Mouse (Mus musculus) cerebellum, adult 18-20 months (tissue): Measurements from ENCODE around the gene Erlin1.
A peak's percentile ranks its signal among the peaks of the same experiment; 100 is the strongest.

Source experiments
- DNase-seq, 2 experiments: peaks; one replicate each; pipeline ENCODE4 v3.0.0; 2021

The Erlin1 gene

DNA sequence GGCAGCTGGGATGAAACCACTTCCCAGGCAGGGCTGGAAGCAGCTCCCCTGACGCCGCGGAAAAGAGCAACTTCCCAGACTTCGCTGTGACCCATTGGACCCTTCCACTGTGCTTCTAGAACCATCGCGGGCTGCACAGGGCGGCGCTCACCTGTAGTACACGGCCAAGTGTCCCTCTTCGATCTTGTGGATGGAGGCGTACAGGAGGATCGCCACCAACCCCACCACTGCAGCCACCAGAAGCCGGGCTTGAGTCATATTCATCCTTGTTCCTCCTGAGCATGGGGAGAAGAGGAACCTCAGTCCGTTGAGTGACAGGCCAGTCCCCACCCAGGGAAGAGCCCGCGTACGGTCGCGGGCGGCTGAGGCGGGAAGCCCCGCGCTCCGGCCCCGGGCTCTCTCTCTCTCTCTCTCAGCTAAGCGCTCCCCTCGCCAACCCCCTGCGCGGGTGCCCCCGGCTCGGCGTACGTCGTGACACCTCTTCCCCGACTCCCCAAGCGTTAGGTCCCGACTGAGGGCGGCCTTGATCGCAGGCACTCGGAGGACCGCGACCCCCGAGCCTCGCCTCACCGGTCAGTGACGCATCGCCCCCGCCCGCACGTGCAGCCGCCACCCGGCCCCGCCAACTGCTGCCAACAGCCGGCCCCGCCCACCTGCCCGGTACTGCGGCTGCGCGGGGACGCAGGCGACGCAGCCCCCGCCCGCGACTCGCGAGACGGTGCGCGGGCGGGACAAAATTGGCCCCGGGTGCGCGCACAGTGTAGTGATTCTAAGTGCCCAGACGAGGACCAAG, at the start of gene Erlin1:
Gene Erlin1, minus strand, starts transcription at position 665 of the 793 bp plus-strand sequence.
- DNase-seq = peak; percentile 90 to 97

DNA sequence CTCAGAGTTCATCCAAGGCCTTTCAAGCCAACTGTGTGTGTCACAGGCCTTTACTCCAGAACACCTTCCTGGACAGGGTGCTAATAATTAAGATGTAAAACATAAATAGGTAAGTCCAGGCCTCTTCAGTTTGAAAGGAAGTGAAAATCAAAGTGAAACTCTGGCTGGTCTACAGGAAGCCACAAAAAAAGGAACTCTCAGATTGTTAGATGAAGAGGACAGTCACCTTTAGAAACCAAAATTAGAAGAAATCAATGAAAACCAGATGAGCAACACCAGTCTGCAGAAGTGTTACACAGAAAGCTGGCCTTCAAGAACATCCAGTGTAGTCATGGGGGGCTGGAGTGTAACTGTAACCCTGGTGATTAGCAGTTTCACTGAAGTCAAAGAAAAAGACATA, 48.2 kb upstream of the Erlin1 start:
- no peak for DNase-seq

DNA sequence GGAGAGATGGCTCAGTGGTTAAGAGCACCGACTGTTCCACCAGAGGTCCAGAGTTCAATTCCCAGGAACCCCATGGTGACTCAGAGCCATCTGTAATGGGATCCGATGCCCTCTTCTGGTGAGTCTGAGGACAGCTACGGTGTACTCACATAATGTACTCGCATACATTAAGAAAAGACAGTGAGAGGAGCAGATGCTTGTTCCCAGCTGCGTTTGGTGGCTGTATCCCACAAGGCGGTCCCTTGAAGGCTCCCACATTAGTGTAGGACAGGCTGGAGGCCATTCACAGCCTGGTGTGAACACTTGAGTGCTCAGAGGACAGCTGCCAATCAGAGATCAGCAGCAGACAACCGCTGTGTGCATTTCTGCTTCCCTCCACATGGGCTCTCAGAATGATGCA, 42.1 kb upstream of the Erlin1 start:
- no peak for DNase-seq

DNA sequence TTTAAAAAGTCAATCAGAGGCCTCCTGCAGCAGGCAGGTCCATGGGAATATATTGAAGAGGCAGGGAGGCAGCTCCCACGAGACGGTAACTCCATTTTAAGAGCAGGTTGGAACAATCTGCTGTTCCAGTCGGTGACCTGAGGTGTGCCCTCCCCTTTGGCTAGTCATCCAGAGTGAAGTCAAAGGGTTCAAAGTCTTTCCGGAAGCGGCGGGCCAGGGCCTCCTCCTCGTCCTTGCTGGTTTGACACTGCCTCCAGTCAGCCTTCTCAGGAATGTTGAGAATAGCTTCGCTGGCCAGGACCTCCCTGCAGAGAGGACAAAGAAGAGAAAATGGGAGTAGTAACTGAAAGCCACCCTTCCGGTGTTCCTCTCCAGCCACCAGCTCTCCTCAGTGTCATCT, 40.8 kb upstream of the Erlin1 start:
- no peak for DNase-seq

DNA sequence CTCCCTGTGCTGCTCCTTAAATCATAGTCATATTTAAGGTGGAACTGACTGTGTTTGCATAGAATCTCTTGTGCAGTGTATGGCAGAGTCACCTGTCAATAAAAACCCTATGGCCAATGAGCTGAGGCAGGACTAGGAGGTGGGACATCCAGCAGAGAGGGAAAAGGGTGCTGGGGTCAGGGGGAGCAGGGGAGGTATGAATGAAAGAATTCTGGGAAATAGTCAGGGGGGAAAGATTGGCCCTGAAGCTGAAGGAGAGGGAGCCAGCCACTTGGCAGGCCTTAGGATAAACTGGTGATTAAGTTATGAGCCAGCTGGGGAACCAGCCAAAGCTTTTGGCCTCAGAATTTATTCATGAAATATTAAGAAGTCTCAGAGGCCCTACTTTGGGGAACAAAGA, 39.4 kb upstream of the Erlin1 start:
- peak in 1 of 2 experiments; percentile 9 for DNase-seq

DNA sequence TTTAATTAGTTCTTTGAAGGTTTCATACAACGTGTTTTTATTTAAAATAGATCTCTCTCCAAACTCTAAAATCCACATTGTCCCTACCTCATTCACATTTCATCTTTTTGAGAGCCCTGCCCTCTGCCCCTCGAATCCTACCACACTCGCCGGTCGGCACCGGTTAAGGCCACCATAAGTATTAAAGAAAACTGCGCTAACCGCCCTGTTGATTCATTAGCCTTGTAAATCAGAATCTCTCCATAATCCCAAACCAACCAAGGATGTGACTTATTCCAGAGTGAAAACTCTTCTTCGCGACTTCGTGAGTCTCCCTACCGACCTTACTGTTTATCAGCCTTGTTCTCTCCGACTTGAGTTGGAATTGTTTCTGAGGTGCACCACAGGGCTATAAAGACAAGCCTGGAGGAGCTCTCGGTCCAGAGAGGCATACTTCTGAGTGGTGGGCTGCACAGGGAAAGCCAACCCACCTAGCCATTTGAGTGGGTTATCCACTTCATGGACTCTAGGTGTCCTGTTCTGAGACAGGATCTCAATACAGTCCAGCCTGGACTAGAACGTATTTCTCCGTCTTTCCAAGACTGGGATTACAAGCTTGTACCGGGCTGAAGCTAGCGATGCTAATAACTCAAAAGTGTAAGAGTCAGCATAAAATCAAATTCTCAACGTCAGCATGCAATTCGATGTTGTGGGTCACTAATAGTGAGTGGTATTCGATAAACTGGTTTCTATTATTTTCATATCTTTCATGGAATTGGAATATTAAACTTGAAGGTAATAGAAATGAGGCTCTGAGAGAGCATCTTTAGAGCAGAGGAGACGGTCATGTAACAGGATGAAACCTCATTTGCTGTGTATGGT, 38.3 kb upstream of the Erlin1 start:
- DNase-seq = no peak

DNA sequence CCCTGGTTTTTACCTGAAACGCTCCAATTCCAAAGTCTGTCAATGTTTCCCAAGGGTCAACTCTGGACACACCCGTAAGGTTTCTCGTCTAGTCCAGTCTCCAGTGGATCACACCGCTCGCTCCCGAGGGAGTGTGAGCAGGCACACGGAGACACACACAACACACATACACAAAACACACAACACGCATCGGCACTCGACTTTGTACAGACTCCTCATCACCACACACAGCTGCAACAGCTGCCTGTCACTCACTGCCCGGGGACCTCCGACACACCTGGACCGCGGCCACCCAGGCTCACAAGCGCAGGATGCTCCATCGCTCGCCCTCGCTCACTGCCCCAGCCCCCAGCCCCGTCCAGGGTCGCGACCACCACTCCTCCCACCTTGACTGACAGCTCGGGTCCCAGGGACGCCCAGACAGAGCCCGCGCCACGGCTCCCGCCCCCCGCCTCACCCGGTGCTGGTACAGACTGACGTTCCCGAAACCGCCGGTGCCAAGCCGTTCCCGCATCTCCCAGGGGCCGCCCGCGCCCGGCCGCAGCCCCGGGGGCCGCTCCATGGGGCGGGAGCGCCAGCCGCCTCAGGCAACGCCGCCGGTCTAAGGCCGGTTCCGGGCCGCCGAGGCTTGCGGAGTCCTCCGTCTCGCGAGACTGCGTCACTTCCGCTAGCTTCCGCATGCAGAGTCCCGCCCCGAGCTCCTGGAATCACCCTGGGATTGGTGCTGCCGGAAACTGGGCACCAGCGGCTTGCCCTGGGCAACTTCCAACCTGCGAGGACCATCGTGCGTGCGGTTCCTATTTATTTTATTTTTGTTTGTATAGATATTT, 37.5 kb upstream of the Erlin1 start, which contains the start of gene Chuk:
Gene Chuk, minus strand, starts transcription at position 650 of the 830 bp plus-strand sequence.
- DNase-seq = peak; percentile 95 to 97

DNA sequence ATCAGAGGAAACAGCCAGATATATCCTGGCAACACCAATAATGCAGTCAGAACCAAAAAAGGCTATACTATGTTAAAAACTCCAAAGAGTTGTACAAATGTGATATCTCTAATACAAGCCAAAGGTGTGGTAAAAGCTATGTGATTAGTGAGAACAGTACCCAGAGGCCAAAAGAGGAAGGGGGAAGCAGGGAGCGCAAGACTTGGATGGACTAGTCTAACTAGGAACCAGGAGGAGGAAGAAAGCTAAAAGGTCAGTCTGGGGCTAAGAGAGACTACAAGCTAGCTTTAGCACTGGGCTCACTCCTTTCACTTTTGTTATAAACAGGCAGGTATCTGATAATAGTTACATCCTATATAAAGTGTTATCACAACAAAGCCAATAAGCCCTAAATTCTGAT, 34.8 kb upstream of the Erlin1 start:
- no peak for DNase-seq

DNA sequence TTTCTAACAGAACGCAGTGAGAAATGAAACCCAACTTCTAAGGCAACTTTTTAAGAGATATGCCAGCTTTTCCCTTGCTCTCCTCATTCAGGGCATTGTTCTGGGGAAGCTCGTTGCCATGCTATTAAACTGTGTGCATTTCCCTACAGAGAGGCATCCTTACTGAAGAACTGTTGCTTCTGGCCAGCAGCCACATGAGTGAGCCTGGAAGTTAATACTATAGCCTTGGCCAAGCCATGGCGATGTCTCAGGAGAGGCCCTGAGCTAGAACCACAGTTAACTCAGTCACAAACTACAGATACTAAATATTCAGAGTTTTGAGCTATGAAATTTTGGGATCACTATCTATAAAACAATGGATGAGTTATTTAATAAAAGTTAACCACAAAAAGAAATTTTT, 33.4 kb upstream of the Erlin1 start:
- no peak for DNase-seq

DNA sequence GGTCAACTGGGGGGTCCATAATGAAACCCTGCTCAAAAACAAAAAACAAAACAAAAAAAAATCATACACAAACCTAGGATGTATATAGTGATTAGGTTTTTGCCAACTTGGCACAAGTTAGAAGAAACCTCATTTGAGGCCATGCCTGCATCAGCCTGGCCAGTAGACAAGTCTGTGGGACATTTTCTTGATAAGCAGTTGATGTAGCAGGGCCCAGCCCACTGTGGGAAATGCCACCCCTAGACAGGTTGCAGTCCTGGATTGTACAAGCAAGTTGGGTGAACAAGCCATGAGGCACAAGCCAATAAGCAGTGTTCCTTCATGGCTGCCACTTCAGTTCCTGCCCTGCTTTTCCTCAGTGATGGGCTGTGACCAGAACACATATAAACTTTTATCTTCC, 31.3 kb upstream of the Erlin1 start:
- no peak for DNase-seq

DNA sequence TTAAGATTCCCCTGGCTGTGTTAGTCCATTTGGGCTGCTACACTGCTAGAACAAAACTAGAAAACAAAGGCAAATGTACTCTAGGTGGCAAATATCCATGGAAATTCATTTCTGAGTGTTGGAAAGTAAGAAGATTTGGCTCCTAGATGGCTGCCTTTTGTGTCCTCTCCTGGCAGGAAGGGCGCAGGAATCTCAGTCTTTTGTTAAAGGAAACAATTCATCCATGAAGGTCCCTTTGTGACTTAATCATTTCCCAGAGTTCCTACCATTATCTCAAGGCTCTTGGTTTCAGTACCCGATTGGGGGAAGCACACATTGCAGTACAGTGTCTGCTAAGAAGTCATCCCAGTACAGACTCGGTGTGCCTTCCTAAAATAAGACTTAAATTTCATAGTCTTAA, 16.7 kb upstream of the Erlin1 start:
- DNase-seq = no peak

DNA sequence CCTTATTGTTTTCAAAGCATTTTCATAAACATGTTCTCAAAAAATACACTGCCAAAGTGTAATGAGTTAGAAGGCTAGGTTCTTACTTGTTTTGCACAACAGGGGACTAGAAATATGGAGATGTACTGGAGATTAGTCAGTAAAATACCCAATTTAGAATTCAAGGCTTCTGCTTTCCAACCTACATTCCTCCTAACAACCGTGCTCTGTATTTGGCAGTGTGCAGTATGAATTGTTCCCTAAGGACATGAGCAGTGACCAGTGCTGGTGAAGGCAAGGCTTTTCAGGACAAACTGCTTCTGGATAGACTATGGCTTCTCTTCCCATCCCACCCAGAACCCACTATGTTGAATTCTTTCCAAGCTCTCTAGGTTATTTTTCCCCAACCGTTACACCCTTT, 11.3 kb upstream of the Erlin1 start:
- no peak for DNase-seq

DNA sequence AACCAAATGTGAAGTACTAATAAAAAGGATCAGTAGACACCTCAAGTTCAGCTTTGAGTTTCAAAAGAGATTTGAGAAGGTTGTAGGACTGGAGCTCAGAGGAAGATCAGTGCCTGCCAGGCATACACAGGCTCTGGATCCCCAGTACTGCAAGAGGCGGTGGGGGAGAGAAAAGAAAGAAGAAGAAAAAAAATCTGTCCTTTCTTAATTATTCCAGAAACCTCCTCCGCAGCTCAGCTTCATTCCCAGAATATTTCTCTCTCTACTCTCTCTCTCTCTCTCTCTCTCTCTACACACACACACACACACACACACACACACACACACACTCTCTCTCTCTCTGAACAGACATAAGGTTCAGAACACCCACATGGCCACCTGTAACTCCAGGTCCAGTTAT, 10.4 kb upstream of the Erlin1 start:
- DNase-seq = no peak

DNA sequence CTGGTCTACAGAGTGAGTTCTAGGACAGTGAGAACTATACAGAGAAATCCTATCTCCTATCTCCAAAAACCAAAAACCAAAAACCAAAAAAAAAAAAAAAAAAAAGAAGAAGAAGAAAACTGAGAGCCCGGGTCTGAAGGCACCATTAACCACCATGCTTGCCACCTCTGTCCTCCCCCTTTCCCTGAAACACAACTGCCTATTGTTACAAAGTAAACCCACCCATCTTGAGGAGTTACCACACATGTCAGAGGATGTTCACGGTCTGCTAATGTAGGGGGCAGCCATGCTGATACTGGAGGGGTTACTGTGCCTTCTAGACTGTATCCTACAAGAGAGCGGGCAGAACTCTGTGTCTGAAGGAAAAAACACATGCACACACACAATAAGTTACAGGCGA, 7.4 kb upstream of the Erlin1 start:
- DNase-seq = no peak

DNA sequence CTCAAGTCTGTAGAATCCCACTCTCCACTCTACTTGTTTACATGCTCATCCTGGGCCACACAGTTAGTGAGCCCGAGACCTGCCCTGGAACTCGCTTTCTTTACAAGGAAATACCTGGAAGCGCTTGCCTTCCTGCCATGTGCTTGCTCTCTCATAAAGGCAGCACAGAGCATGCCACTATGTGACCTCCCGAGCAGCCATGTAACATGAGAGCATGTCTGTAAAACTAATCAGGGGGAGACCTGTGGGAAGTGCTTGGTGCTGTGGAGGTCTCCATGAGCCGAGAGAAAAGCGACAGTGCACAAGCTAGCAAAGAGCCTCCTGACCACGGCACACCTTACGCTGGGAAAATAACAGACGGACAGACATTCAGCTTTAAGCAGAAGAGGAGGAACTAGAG, 6.9 kb upstream of the Erlin1 start:
- DNase-seq = no peak

DNA sequence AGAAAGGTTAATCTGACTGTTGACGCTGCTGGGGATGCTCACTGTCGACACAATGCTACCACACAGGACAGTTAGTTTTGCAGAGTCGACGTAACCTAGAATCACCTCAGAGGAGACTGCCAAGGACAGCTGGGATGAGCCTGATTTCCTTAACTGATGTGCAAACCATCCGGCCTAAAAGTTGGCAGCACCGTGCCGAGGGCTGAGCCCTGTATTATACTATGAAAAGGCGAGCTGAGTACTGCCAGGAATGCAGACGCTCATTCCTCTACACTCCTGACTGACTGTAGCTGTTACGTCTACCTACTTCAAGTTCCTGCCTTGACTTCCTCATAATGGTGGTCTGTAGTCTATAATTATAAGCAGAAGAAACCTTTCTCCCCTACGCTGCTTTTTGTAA, 5.4 kb upstream of the Erlin1 start:
- DNase-seq = no peak

DNA sequence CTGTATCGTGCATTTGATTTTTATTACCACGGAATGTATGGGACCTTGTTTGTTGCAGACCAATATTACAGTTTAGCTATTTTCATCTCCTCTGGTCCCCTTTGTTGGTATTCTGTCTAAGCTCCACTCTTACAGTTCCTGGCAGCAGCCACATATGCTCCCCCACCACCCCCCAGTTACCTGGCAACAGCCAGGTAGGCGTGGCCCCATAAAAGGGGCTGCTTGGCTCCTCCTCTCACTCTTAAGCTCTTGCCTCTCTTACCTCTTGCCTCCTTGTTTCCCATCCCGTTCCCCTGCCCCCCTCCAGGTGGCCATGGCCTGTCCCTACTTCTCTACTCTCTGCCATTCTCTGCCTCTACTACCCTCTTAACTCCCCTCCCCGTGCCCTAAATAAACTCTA, 1.6 kb upstream of the Erlin1 start:
- no peak for DNase-seq

DNA sequence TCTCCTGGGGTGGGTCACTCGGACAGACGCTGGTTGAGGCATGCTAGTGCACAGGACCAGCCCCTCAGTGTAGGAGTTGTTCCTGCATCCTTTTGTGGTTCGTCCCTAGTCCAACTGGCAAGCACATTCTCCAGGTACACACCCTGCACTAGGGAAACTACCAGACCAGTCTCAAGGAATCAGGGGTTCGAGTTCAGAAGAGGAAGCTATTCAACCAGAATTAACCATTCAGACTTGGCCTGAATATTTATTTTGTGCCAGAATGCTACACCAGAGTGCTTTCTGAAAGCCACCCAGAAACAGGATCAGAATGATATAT, 288 bp upstream of the Erlin1 start:
- no peak for DNase-seq

DNA sequence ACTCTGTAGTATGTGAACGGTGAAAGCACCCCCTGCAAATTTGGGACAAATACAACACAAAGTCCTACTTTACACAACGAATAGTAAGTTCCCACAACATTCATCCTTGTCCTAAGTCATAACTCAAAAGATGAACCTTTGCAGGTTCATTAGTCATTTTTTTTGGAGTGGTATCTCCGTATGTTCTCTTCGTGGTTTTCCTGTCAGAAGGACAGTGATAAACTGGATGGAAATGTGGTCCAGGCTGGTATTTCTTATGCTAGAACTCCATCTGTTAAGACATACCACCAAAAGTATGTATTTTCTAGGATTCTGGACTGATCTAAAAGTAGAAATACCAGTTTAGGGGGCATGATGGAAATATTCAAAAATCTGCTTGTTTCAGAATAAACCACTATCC, 1.4 kb downstream of the Erlin1 start:
- DNase-seq = no peak

DNA sequence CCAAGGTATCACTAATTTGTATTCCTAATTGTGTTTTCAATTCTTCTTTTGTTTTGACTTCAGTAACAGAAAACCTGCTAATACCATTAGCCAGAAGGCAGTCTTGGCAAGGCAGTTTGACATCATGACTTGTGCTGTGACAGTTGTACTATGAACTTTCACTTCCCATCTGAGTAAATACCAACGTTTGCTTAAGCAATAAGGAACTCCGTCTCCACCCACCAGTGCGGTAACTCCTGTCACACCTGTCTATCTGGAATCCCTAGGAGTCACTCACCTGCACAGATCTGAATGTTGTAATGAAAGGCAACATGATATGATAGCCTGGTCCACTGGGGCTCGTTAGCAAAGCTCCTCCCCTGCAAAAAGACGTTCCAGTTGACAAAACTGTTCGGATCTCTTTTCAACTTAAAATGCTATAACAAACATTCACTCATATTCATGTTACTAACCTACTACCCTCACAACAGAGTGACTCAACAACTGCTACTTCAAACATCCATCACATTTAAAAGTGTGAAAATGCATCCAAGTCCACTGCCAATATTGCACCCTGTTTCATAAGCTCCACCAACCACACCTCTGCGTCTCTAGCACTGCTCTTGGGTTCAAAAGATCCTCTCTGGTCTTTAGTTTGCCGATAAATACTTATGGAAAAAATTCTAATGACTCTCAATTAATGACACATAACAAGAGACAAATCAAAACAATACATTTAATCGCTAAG, 2.1 kb downstream of the Erlin1 start:
- DNase-seq = no peak

DNA sequence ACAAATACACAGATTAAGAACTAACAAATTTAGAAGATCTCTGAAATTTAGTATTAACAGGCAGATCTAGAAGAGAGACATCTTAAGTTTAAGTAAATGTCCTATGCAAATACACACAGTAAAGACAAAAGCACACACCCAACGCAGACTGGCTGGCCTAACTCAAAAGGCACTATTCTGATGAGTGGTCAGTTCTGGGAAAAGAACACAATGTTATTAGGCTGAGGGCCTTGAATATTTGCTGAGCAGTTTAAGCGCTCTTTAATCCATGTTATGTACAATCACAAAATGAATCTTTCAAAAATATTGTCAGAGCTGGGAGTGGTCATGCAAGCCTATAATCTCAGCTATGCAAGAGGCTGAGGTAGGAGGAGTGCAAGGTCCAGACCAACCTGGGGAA, 4.9 kb downstream of the Erlin1 start:
- DNase-seq = no peak

DNA sequence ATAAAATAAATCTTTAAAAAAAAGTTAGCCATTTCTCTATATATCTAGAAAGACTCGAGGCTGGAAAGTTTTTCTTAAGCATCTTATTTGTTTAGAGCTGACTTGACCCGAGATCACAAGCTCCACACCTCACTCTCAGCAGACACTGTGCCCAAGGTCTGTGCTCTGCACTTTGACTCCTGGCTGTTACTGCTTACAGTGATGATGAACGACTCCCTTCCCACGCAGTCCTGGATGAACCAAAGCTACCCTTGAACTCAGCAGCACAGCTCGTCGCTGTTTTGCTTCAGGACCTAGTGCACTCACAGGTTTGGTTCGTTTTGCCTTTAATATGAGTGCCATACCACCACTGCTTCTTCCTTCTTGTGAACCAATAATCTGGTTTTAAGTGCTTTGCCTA, 5.8 kb downstream of the Erlin1 start:
- no peak for DNase-seq

DNA sequence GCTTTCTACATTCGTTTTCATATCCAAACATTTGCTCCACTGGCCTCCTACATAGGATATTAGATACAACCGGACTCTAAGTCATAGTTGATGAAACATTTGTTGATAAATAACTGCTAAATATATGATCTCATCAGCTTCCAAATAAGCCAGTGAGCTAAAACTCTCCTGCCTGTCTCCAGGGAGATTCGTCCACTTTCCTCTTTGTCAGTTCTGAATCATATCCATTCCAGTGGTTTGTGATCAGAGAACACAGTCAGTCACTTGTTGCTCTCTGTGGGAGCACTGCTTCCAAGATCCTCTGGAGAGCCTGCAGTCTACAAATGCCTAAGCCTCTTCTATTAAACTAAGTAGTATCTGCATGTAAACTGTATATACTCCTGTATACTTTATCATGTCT, 9.4 kb downstream of the Erlin1 start:
- no peak for DNase-seq
